33 mouse cellular contexts compared by ENCODE assay signal in genomic region chr1:35220751-35221150, GRCm38 (mm10).
DNase-seq lines count a peak whose midpoint lies in the region; ATAC-seq and TF ChIP-seq lines count a peak whose summit lies in the region.
"Had no signal": no experiment of that assay in that cellular context is flagged by ENCODE, and none has a peak within 500 bp of the region (broad histone marks: within the 10 kb centered on the region; RNA-seq: fewer than 3 reads in every experiment).

No protein-coding gene starts in this region.

- H3K9me3 ChIP-seq in heart, embryonic 11.5 days (replicated peaks; ENCODE audit: control insufficient read depth, low read length): no peaks in the 10 kb centered on the region
- H3K9me3 ChIP-seq in ES-E14 (ENCODE audit: control insufficient read depth, insufficient read depth, low read depth, low read length): peaks cover 3% of the 10 kb centered on the region; the same call in 1 of the 2 replicates
- H3K9me3 ChIP-seq in forebrain, embryonic 13.5 days (replicated peaks): no peaks in the 10 kb centered on the region
- H3K9me3 ChIP-seq: embryonic facial prominence, embryonic 10.5 days; embryonic facial prominence, embryonic 13.5 days; forebrain, embryonic 12.5 days; G1E; heart, embryonic 15.5 days; intestine, embryonic 15.5 days had no signal

- H3K27me3 ChIP-seq in heart, embryonic 11.5 days (ENCODE audit: control insufficient read depth, insufficient read depth, low read length): no peaks in the 10 kb centered on the region
- H3K27me3 ChIP-seq in forebrain, embryonic 13.5 days: no peaks in the 10 kb centered on the region
- H3K27me3 ChIP-seq: CH12.LX; embryonic facial prominence, embryonic 13.5 days; forebrain, embryonic 12.5 days; heart, embryonic 12.5 days; heart, embryonic 15.5 days; intestine, embryonic 15.5 days; Patski had no signal

- DNase-seq in heart, adult 11 months: peak; percentile 50
- DNase-seq in testis, postnatal 10 days (ENCODE audit: low spot score): peak; percentile 46
- no peak for DNase-seq in testis, postnatal 14 days (ENCODE audit: low spot score)
- DNase-seq in ES-E14 (ENCODE audit: low read depth, low spot score): peak; percentile 74
- DNase-seq in induced T-regulatory cell, adult 2 months (ENCODE audit: low read depth): peak; percentile 7
- DNase-seq in adrenal gland, adult 2 months: no peak
- DNase-seq: adrenal gland, postnatal 10 days; adrenal gland, postnatal 36 days; cerebellum, adult 18-20 months; cerebellum, adult 9-10 months; cerebellum, postnatal 25 days; embryo, embryonic 11 days; gastrocnemius, postnatal 10 days; gastrocnemius, postnatal 36 days; heart, postnatal 10 days; heart, postnatal 36 days; kidney, adult 18-20 months had no signal

- no peak overlapping the region for H3K9ac ChIP-seq in heart, embryonic 11.5 days (ENCODE audit: low read depth, low read length)
- H3K9ac ChIP-seq in ES-E14 (ENCODE audit: insufficient read depth, low read depth, low read length, poor library complexity, severe bottlenecking): no peak overlapping the region
- H3K9ac ChIP-seq in forebrain, embryonic 13.5 days: no peak overlapping the region
- H3K9ac ChIP-seq: embryonic facial prominence, embryonic 13.5 days; forebrain, embryonic 12.5 days; heart, embryonic 12.5 days; heart, embryonic 15.5 days; hindbrain, embryonic 14.5 days; intestine, embryonic 15.5 days had no signal

- no peak overlapping the region for H3K27ac ChIP-seq in heart, embryonic 11.5 days (ENCODE audit: low read depth, low read length)
- peak overlapping the region; percentile 67 for H3K27ac ChIP-seq in ES-E14 (ENCODE audit: insufficient read depth, low read depth, low read length, poor library complexity, severe bottlenecking)
- no peak overlapping the region for H3K27ac ChIP-seq in forebrain, embryonic 13.5 days
- H3K27ac ChIP-seq: embryonic facial prominence, embryonic 10.5 days; embryonic facial prominence, embryonic 13.5 days; forebrain, embryonic 12.5 days; heart, embryonic 15.5 days; hindbrain, embryonic 14.5 days; hindbrain, postnatal 0 days; intestine, embryonic 15.5 days had no signal

- no peaks in the 10 kb centered on the region for H3K4me1 ChIP-seq in heart, embryonic 11.5 days (ENCODE audit: control insufficient read depth, insufficient read depth, low read length)
- no peaks in the 10 kb centered on the region for H3K4me1 ChIP-seq in ES-E14 (ENCODE audit: control insufficient read depth in 2 of 2, insufficient read depth in 2 of 2, low read length in 2 of 2, poor library complexity in 1 of 2)
- no peaks in the 10 kb centered on the region for H3K4me1 ChIP-seq in forebrain, embryonic 13.5 days
- H3K4me1 ChIP-seq: embryonic facial prominence, embryonic 10.5 days; embryonic facial prominence, embryonic 13.5 days; forebrain, embryonic 12.5 days; heart, embryonic 12.5 days; heart, embryonic 15.5 days; intestine, embryonic 15.5 days had no signal

- H3K4me3 ChIP-seq in heart, embryonic 11.5 days (ENCODE audit: low read depth, low read length): no peak overlapping the region
- H3K4me3 ChIP-seq in ES-E14 (ENCODE audit: insufficient read depth in 1 of 2, low read depth in 1 of 2, low read length in 2 of 2, poor library complexity in 1 of 2, severe bottlenecking in 1 of 2): no peak overlapping the region
- no peak overlapping the region for H3K4me3 ChIP-seq in forebrain, embryonic 13.5 days
- H3K4me3 ChIP-seq: embryonic facial prominence, embryonic 10.5 days; embryonic facial prominence, embryonic 13.5 days; erythroblast, embryonic 14.5 days; forebrain, embryonic 12.5 days; heart, embryonic 12.5 days; heart, embryonic 15.5 days; intestine, embryonic 15.5 days had no signal

- in situ Hi-C loops in ES-E14 (cut with MboI; ENCODE audit: low sequenced_read_pairs in 2 of 2, unreplicated experiment in 2 of 2): no loop called here

- WGBS in heart, embryonic 11.5 days (ENCODE audit: insufficient replicate concordance): 72% methylated on average over 9 of the region's 9 CpGs
- WGBS in forebrain, embryonic 13.5 days: 84% methylated on average over 9 of the region's 9 CpGs

- H3K36me3 ChIP-seq in heart, embryonic 11.5 days (ENCODE audit: control insufficient read depth, insufficient read depth, low read length): no peaks in the 10 kb centered on the region
- H3K36me3 ChIP-seq in ES-E14 (ENCODE audit: control insufficient read depth, insufficient read depth, low read length, poor library complexity, severe bottlenecking): peaks cover 2% of the 10 kb centered on the region; the same call in 1 of the 2 replicates
- H3K36me3 ChIP-seq in forebrain, embryonic 13.5 days (ENCODE audit: poor library complexity, severe bottlenecking): no peaks in the 10 kb centered on the region
- H3K36me3 ChIP-seq: embryonic facial prominence, embryonic 10.5 days; embryonic facial prominence, embryonic 13.5 days; forebrain, embryonic 12.5 days; G1E; heart, embryonic 12.5 days; heart, embryonic 15.5 days; intestine, embryonic 15.5 days had no signal

- no peak for ATAC-seq in heart, embryonic 11.5 days (replicated peaks; ENCODE audit: insufficient number of reproducible peaks, low FRiP score, low TSS enrichment)
- ATAC-seq in forebrain, embryonic 13.5 days: no peak
- ATAC-seq: activated CD4-positive, CD25-positive, alpha-beta regulatory T cell, adult 4 months; forebrain, embryonic 16.5 days; hindbrain, postnatal 0 days; intestine, embryonic 15.5 days; Patski had no signal

- H3K4me2 ChIP-seq in heart, embryonic 11.5 days: no peak overlapping the region
- H3K4me2 ChIP-seq in forebrain, embryonic 13.5 days: no peak overlapping the region
- H3K4me2 ChIP-seq: embryonic facial prominence, embryonic 13.5 days; forebrain, embryonic 12.5 days; heart, embryonic 12.5 days; heart, embryonic 15.5 days; hindbrain, embryonic 14.5 days; intestine, embryonic 15.5 days had no signal

TF ChIP-seq in ES-E14, 5 proteins besides CTCF, POLR2A, EP300 and RAD21:
- no peak for TF ChIP-seq MAFK (IDR thresholded peaks at IDR 0.05; ENCODE audit: insufficient read depth, low read depth, low read length)
- TF ChIP-seq HCFC1 (IDR thresholded peaks at IDR 0.05; ENCODE audit: borderline replicate concordance, insufficient read depth, low read length): no peak
- TF ChIP-seq ZC3H11A (IDR thresholded peaks at IDR 0.05; ENCODE audit: borderline replicate concordance, low read depth, low read length): no peak
- no peak for TF ChIP-seq ZNF384 (IDR thresholded peaks at IDR 0.05; ENCODE audit: low read depth, low read length)
- no peak for TF ChIP-seq CHD2 (IDR thresholded peaks at IDR 0.05; ENCODE audit: low read depth, low read length)

Comparison
In these comparisons a context has a peak if more than half of its experiments do, and no peak if none do; other contexts are left out.
1. DNase-seq: peak in heart, adult 11 months (single experiment), testis, postnatal 10 days (single experiment), ES-E14 (single experiment) and induced T-regulatory cell, adult 2 months (single experiment); none in testis, postnatal 14 days (single experiment) and adrenal gland, adult 2 months (single experiment).